Mouse (Mus musculus) ES-E14 (cell line): ENCODE data around the gene Gaa.
"Not testable (repeated sequence)": the region's sequence is repeated elsewhere in the genome, so short reads cannot be mapped to it uniquely, and the experiment has no call there.

Experiments used
- CHD2 ChIP-seq: IDR thresholded peaks from 2 replicates; pipeline ENCODE4 v1.6.1; 2014; ENCODE audit warnings: mild to moderate bottlenecking, low read depth, low read length, inconsistent platforms
- HCFC1 ChIP-seq: IDR thresholded peaks from 2 replicates; pipeline ENCODE4 v1.6.1; 2012; ENCODE audit warnings: low read length, inconsistent platforms, borderline replicate concordance; ENCODE audit not compliant: insufficient read depth
- ZC3H11A ChIP-seq: IDR thresholded peaks from 2 replicates; pipeline ENCODE4 v1.6.1; 2012; ENCODE audit warnings: low read depth, mild to moderate bottlenecking, inconsistent platforms, low read length, borderline replicate concordance
- ZNF384 ChIP-seq: IDR thresholded peaks from 2 replicates; pipeline ENCODE4 v1.6.1; 2012; ENCODE audit warnings: low read depth, low read length, inconsistent platforms

DNA sequence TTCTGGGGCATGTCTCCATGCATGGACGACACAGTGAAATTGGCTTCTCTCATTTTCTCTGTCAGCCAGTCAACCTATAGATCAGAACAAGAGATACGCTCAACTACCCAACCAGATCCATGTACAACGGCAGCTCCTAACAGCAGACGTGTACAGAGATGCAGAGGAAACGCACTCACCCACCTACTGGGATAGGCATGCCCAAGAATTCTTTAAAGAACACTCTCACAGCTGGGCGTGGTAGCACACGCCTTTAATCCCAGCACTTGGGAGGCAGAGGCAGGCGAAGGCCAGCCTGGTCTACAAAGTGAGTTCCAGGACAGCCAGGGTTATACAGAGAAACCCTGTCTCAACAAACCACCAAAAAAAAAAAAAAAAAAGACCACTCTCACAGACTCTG lies 25.2 kb downstream of the Gaa start:
- not testable (repeated sequence) for TF ChIP-seq HCFC1, CHD2, ZNF384, ZC3H11A
